Mouse (Mus musculus): Measurements from ENCODE around the gene Olfr648. TPM values are rescaled to one million over a fixed set of nuclear protein-coding genes. Genes with fewer than 3 reads are reported as not detected.

Gene Olfr648
- total RNA-seq, 1 experiment from 2014 or later: not detected

Other genes starting within 250 kb of the Olfr648 start
- gene Olfr632, start 249.0 kb downstream of the Olfr648 start, total RNA-seq (2021): not detected in 2 replicates
- gene Olfr633, start 239.0 kb downstream of the Olfr648 start, total RNA-seq (2021): not detected in 2 replicates
- not detected in 2 replicates for gene Olfr635, start 212.2 kb downstream of the Olfr648 start, total RNA-seq (2021)
- not detected in 2 replicates for gene Olfr638, start 184.6 kb downstream of the Olfr648 start, total RNA-seq (2021)
- gene Olfr639, start 166.1 kb downstream of the Olfr648 start, total RNA-seq (2021): not detected in 2 replicates
- not detected in 2 replicates for gene Olfr640, start 157.8 kb downstream of the Olfr648 start, total RNA-seq (2021)
- gene Olfr641, start 147.9 kb downstream of the Olfr648 start, total RNA-seq (2021): not detected in 2 replicates
- not detected in 2 replicates for gene Olfr642, start 130.7 kb downstream of the Olfr648 start, total RNA-seq (2021)
- gene 4930516K23Rik, start 121.9 kb downstream of the Olfr648 start, total RNA-seq (2021): not detected in 2 replicates
- gene Olfr644, start 111.5 kb downstream of the Olfr648 start, total RNA-seq (2021): not detected in 2 replicates
- not detected in 2 replicates for gene Olfr645, start 97.9 kb downstream of the Olfr648 start, total RNA-seq (2021)
- gene Olfr646, start 78.5 kb downstream of the Olfr648 start, total RNA-seq (2021): not detected in 2 replicates
- not detected in 2 replicates for gene Ubqln5, start 53.6 kb downstream of the Olfr648 start, total RNA-seq (2021)
- not detected in 2 replicates for gene Olfr643, start 46.0 kb downstream of the Olfr648 start, total RNA-seq (2021)
- not detected in 2 replicates for gene Ubqln3, start 40.1 kb downstream of the Olfr648 start, total RNA-seq (2021)
- not detected in 2 replicates for gene Ubqlnl, start 32.8 kb downstream of the Olfr648 start, total RNA-seq (2021)
- not detected in 2 replicates for gene Olfm5, start 18.6 kb downstream of the Olfr648 start, total RNA-seq (2021)
- not detected in 2 replicates for gene Olfr649, start 12.6 kb upstream of the Olfr648 start, total RNA-seq (2021)
- 0.30 and 0.74 TPM in 2 replicates for gene Trim6, start 35.4 kb upstream of the Olfr648 start, total RNA-seq (2021)
- gene Trim34a, start 61.1 kb upstream of the Olfr648 start, total RNA-seq (2021): 5.9 and 7.7 TPM in 2 replicates
- gene Trim5, start 104.7 kb upstream of the Olfr648 start, total RNA-seq (2021): 3.0 and 6.9 TPM in 2 replicates
- gene Trim12a, start 132.1 kb upstream of the Olfr648 start, total RNA-seq (2021): 8.1 and 17.0 TPM in 2 replicates
- gene Trim34b, start 146.1 kb upstream of the Olfr648 start, total RNA-seq (2021): 0.38 and 0.52 TPM in 2 replicates
- gene Trim12c, start 170.0 kb upstream of the Olfr648 start, total RNA-seq (2021): 8.4 and 11.6 TPM in 2 replicates
- 0.53 TPM in 1 of 2 replicates, not detected in the other for gene Trim30b, start 186.5 kb upstream of the Olfr648 start, total RNA-seq (2021)
- gene Trim30c, start 217.4 kb upstream of the Olfr648 start, total RNA-seq (2021): 0.23 TPM in 1 of 2 replicates, not detected in the other

All from adrenal gland, postnatal 14 days (tissue).